Mouse (Mus musculus): ENCODE results near the gene Fjx1. TPM values are rescaled to one million over a fixed set of nuclear protein-coding genes. Genes with fewer than 3 reads are reported as not detected.

The Fjx1 gene
- polyA plus RNA-seq, 1 experiment: 1.3 TPM

GRCm38 (mm10) chr2:102449630-102450247 is 2.6 kb downstream of the Fjx1 start:
- Histone ChIP-seq H3K27me3 (ENCODE audit: control insufficient read depth, insufficient read depth, low read length) (peaks cover 31% of the 10 kb centered on the region), H3K4me1 (ENCODE audit: control insufficient read depth, insufficient read depth, insufficient read length, low read length) (0 out of 2 replicates have a peak, but pooled peaks cover 6% of the 10 kb centered on the region), H3K27ac (ENCODE audit: insufficient read depth, low read depth, low read length) (no peak overlapping the region), H3K4me3 (ENCODE audit: low read depth, low read length) (peak overlapping the region; percentile 59; the same call in 1 of the 2 replicates), H3K36me3 (ENCODE audit: control insufficient read depth, insufficient read depth, low read length) (no peaks in the 10 kb centered on the region)
- TF ChIP-seq CTCF (IDR thresholded peaks at IDR 0.05; ENCODE audit: extremely low read depth, insufficient read length, insufficient replicate concordance, low read depth, low read length): no peak
- TF ChIP-seq POLR2A (IDR thresholded peaks at IDR 0.05; ENCODE audit: low read depth, low read length): no peak
- WGBS: 15% methylated on average over 17 of the region's 17 CpGs

- Histone ChIP-seq H3K4me3 (ENCODE audit: low read depth, low read length) (no peak overlapping the region), H3K27ac (ENCODE audit: insufficient read depth, low read depth, low read length) (no peak overlapping the region), H3K4me1 (ENCODE audit: control insufficient read depth, insufficient read depth, insufficient read length, low read length) (0 out of 2 replicates have a peak, but pooled peaks cover 6% of the 10 kb centered on the region), H3K36me3 (ENCODE audit: control insufficient read depth, insufficient read depth, low read length) (no peaks in the 10 kb centered on the region), H3K27me3 (ENCODE audit: control insufficient read depth, insufficient read depth, low read length) (peaks cover 31% of the 10 kb centered on the region)
- TF ChIP-seq POLR2A (IDR thresholded peaks at IDR 0.05; ENCODE audit: low read depth, low read length) (no peak), CTCF (IDR thresholded peaks at IDR 0.05; ENCODE audit: extremely low read depth, insufficient read length, insufficient replicate concordance, low read depth, low read length) (no peak)
- WGBS: 61% methylated on average over 1 of the region's 1 CpGs
Measured at GRCm38 (mm10) chr2:102449056-102449455, 3.2 kb downstream of the Fjx1 start.

- TF ChIP-seq POLR2A (IDR thresholded peaks at IDR 0.05; ENCODE audit: low read depth, low read length) (no peak), CTCF (IDR thresholded peaks at IDR 0.05; ENCODE audit: extremely low read depth, insufficient read length, insufficient replicate concordance, low read depth, low read length) (no peak)
- Histone ChIP-seq H3K4me1 (ENCODE audit: control insufficient read depth, insufficient read depth, insufficient read length, low read length) (0 out of 2 replicates have a peak, but pooled peaks cover 6% of the 10 kb centered on the region), H3K36me3 (ENCODE audit: control insufficient read depth, insufficient read depth, low read length) (no peaks in the 10 kb centered on the region), H3K27ac (ENCODE audit: insufficient read depth, low read depth, low read length) (no peak overlapping the region), H3K27me3 (ENCODE audit: control insufficient read depth, insufficient read depth, low read length) (peaks cover 31% of the 10 kb centered on the region), H3K4me3 (ENCODE audit: low read depth, low read length) (no peak overlapping the region)
- 85% methylated on average over 7 of the region's 7 CpGs for WGBS
Measured at GRCm38 (mm10) chr2:102447831-102448230, 4.5 kb downstream of the Fjx1 start.

GRCm38 (mm10) chr2:102446851-102447250 is 5.4 kb downstream of the Fjx1 start:
- Histone ChIP-seq H3K4me3 (ENCODE audit: low read depth, low read length) (no peak overlapping the region), H3K4me1 (ENCODE audit: control insufficient read depth, insufficient read depth, insufficient read length, low read length) (0 out of 2 replicates have a peak, but pooled peaks cover 6% of the 10 kb centered on the region), H3K27me3 (ENCODE audit: control insufficient read depth, insufficient read depth, low read length) (peaks cover 28% of the 10 kb centered on the region), H3K27ac (ENCODE audit: insufficient read depth, low read depth, low read length) (no peak overlapping the region), H3K36me3 (ENCODE audit: control insufficient read depth, insufficient read depth, low read length) (no peaks in the 10 kb centered on the region)
- WGBS: 56% methylated on average over 4 of the region's 4 CpGs
- no peak for TF ChIP-seq CTCF (IDR thresholded peaks at IDR 0.05; ENCODE audit: extremely low read depth, insufficient read length, insufficient replicate concordance, low read depth, low read length)
- no peak for TF ChIP-seq POLR2A (IDR thresholded peaks at IDR 0.05; ENCODE audit: low read depth, low read length)

- WGBS: 69% methylated on average over 8 of the region's 8 CpGs
- Histone ChIP-seq H3K27me3 (ENCODE audit: control insufficient read depth, insufficient read depth, low read length) (no peaks in the 10 kb centered on the region; the same call in 1 of the 2 replicates), H3K4me3 (ENCODE audit: low read depth, low read length) (no peak overlapping the region), H3K4me1 (ENCODE audit: control insufficient read depth, insufficient read depth, insufficient read length, low read length) (no peaks in the 10 kb centered on the region), H3K27ac (ENCODE audit: insufficient read depth, low read depth, low read length) (no peak overlapping the region), H3K36me3 (ENCODE audit: control insufficient read depth, insufficient read depth, low read length) (no peaks in the 10 kb centered on the region)
- TF ChIP-seq CTCF (IDR thresholded peaks at IDR 0.05; ENCODE audit: extremely low read depth, insufficient read length, insufficient replicate concordance, low read depth, low read length): no peak
- no peak for TF ChIP-seq POLR2A (IDR thresholded peaks at IDR 0.05; ENCODE audit: low read depth, low read length)
Measured at GRCm38 (mm10) chr2:102437357-102438030, 14.8 kb downstream of the Fjx1 start.

- TF ChIP-seq CTCF (IDR thresholded peaks at IDR 0.05; ENCODE audit: extremely low read depth, insufficient read length, insufficient replicate concordance, low read depth, low read length): no peak
- TF ChIP-seq POLR2A (IDR thresholded peaks at IDR 0.05; ENCODE audit: low read depth, low read length): no peak
- no peaks in the 10 kb centered on the region for H3K36me3 ChIP-seq (ENCODE audit: control insufficient read depth, insufficient read depth, low read length)
- no peak overlapping the region for H3K4me3 ChIP-seq (ENCODE audit: low read depth, low read length)
- H3K4me1 ChIP-seq (ENCODE audit: control insufficient read depth, insufficient read depth, insufficient read length, low read length): no peaks in the 10 kb centered on the region
- WGBS: 83% methylated on average over 1 of the region's 1 CpGs
- no peak overlapping the region for H3K27ac ChIP-seq (ENCODE audit: insufficient read depth, low read depth, low read length)
- H3K27me3 ChIP-seq (ENCODE audit: control insufficient read depth, insufficient read depth, low read length): no peaks in the 10 kb centered on the region; the same call in 1 of the 2 replicates
Measured at GRCm38 (mm10) chr2:102433879-102434278, 18.4 kb downstream of the Fjx1 start.

GRCm38 (mm10) chr2:102431084-102431483 is 21.2 kb downstream of the Fjx1 start:
- 48% methylated on average over 4 of the region's 4 CpGs for WGBS
- Histone ChIP-seq H3K27me3 (ENCODE audit: control insufficient read depth, insufficient read depth, low read length) (no peaks in the 10 kb centered on the region), H3K27ac (ENCODE audit: insufficient read depth, low read depth, low read length) (no peak overlapping the region), H3K4me3 (ENCODE audit: low read depth, low read length) (no peak overlapping the region), H3K36me3 (ENCODE audit: control insufficient read depth, insufficient read depth, low read length) (no peaks in the 10 kb centered on the region), H3K4me1 (ENCODE audit: control insufficient read depth, insufficient read depth, insufficient read length, low read length) (no peaks in the 10 kb centered on the region)
- TF ChIP-seq POLR2A (IDR thresholded peaks at IDR 0.05; ENCODE audit: low read depth, low read length): no peak
- TF ChIP-seq CTCF (IDR thresholded peaks at IDR 0.05; ENCODE audit: extremely low read depth, insufficient read length, insufficient replicate concordance, low read depth, low read length): no peak
